Mouse (Mus musculus) cerebellum, adult (tissue): ENCODE data around the gene 2610044O15Rik8.

ENCODE experiments used
- ATAC-seq: cut with Nextera tagmentation; 2 replicates; pipeline ENCODE4 v1.9.2; 2017; ENCODE audit warnings: mild to moderate bottlenecking, moderate library complexity, mixed read lengths; ENCODE audit not compliant: insufficient number of reproducible peaks, low FRiP score, low TSS enrichment

2610044O15Rik8 gene

DNA sequence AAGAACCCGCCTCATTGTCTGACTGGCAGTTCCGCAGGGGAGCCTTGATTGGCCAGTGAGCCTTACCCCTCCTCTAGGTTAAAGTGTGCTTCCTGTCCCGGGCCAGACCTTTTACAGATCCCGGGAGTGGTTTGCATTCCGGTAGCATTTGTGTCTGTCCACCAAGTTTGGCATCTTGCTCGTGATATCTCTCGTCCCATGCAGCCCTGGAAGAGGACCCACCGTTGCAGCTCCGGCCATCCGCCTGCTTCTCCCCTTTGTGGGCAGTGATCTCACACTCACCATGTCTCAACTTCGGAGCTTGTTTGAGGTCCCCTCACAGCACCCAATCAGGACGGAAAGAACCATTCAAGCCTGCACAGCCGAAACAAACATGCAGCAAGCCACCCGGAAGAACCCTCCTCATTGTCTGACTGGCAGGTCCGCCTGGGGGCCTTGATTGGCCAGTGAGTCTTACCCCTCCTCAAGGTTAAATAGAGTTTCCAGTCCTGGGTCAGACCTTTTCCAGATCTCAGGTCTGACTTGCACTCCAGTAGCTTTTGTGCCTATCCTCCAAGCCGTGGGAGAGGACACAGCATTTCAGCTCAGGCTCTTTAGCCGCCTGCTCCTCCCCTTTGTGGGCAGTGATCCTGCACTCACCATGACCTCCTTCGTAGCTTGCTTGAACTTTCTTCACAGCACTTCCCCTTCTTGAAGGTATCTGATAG, at the start of gene 2610044O15Rik8:
Gene 2610044O15Rik8 (minus strand): TSS at position 380 of the 707 bp plus-strand sequence.
- peak; percentile 100 for ATAC-seq

DNA sequence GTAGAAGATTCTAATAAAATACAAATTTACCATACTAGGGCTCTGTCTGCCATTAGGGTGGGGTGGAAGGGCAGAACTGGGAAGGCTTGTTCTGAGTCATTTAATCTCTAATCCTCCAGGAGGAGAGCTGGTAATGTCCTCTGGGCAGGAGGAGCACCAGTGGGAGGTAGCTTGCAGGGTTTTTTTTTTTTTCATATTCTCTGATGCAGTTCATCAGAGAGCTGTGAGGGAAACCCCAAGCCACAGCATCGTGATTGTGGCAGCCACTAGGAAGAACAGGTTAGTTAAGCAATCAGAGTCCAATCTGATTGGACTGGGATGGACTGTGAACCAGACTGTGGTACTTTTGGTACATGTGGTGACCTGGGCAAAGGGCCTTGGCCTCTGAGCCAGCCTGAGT, 31.7 kb upstream of the 2610044O15Rik8 start:
- no peak for ATAC-seq

DNA sequence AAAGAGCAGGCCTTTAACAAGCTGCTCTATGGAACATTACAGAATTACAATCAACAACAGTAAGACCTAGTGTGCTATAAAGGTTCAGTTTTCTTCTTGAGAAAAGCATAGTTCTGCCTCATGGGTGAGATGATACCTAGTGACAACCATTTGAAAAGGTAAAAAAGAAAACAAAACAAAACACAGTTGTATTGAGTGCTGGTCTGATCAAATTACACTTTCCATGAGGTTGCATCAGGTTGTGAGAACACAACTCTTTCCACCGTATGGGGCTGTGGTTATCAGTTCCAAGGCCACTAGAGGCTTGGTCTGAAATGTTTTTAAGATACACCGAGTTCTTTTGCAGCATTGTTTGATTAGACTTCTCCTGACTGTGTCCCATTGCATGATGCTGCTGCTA, 30.1 kb upstream of the 2610044O15Rik8 start:
- ATAC-seq: no peak

DNA sequence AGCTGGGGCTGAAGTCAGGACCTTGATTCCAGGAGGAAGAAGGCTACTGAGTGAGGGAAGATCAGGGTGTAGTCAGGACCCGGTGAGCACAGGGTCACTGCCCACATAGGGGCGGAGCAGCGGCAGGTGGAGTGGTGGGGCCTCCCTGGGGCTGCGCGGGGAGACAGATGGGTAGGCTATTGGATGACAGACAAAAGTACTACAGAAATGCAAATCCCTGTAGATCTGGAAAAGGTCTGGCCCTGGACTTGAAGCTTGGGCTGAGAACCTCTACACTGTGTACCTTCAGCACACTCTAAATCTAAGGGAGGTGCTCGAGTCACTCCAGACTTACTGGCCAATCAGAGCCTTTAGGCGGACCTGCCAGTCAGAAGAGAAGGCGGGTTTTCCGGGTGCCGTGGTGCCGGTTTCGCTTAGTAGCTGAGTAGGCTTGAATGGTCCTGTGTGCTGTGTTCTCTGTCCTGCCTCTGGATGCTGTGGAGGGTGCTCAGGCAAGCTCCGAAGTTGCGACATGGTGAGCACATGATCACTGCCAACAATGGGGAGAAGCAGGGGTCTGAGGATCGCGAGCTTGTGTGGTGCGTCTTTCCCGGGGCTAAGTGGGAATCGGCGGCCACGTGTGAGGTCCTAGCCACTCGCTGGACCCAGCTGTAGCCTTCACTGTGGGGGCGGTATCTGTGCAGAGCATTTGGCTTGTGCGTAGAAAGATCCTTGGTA, 29.2 kb upstream of the 2610044O15Rik8 start:
- ATAC-seq: peak; percentile 97

DNA sequence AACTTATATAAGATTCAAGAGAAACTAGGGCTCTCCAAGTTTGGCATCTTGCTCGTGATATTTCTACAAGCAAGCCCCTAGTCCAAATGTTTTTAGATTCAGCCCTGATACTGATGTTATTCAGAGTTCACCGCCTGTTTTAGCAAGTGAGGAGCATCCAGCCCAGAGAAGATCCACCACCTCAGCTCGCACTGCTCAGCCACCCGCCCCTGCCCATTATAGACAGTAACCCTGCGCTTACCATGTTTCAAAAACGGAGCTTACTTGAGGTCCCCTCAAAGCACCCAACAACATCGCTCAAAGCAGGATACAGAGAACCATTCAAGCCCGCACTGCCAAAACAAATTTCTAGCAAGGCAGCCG, 561 bp downstream of the 2610044O15Rik8 start:
- ATAC-seq: no peak
